Mouse (Mus musculus): Measurements from ENCODE around the gene Rnf224. TPM values are rescaled to one million over a fixed set of nuclear protein-coding genes. Genes with fewer than 3 reads are reported as not detected.

Gene Rnf224
- polyA plus RNA-seq, 3 experiments from 2014 or later: not detected

GRCm38 (mm10) chr2:25255284-25255779, 18.7 kb upstream of the Rnf224 start, which contains the start of gene Tmem203:
Gene Tmem203 (plus strand): TSS chr2:25255439.
- ATAC-seq: peak; percentile 87

DNA sequence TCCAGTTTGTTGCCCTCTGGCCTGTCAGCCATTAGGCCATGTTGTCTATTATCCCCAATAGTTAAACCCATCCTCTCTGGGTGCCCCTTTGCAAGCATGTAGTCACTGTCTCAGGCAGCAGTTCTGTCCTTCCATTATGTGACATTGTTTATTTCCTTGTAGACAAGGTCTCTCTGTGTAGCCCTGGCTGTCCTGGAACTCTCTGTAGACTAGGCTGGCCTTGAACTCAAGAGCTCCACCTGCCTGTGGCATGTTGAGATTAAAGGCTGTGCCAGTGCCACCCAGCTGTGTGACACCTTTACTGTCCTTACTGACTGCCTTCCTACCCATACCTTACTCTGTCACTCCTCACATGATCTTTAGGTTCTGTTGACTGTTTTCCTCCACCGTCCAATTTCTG, 15.7 kb upstream of the Rnf224 start:
- ATAC-seq: no peak

- ATAC-seq: no peak
Measured at GRCm38 (mm10) chr2:25246183-25247072, 9.8 kb upstream of the Rnf224 start, which contains the start of gene AL732309.1. Gene AL732309.1 (minus strand): TSS chr2:25246863.

DNA sequence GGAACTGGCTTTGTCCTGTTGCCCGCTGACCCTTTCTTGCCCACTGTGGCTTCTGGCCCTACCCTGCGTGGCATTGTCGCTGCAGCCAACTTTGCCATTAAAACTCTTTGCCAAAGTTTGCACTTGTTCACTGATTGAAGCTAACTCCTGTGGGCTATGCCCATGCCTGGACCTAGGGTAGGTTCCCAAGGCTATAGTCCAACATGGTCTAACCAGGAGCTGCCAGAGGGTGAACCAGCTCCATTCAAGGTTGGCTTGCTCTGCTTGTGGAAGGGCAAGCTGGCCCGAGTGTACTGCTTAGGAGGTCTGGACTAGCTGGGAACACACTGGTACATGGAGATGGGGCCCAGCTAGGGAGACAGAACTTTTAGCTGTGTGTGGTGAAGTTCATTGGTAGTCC, 7.6 kb upstream of the Rnf224 start:
- ATAC-seq: no peak

GRCm38 (mm10) chr2:25243342-25243741, 6.8 kb upstream of the Rnf224 start:
- no peak for ATAC-seq

DNA sequence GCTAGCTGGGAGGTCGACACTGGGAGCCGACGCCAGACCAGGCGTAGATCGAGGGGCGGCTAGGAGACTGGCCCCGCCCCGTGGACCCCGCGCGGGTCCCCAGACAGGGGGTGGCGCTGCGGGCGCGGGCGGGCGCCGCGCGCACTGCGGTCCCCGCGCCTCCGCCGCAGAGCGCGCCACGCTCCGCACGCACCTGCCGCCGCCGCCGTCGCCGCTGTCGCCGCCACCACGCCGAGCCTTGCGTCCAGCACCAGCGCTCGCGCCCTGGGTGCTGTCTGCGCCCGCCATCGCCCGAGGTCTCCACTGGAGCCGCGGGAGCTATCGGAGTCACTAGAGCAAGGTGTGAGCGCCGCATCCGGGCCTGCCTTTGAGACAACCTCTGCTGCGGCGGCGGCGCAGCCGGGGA, 5.5 kb upstream of the Rnf224 start, which contains the start of the genes Rnf208 and Cysrt1:
Gene Rnf208 (plus strand): TSS at position 155 of the 406 bp plus-strand sequence.
Gene Cysrt1 (minus strand): TSS at position 352 of the 406 bp plus-strand sequence.
- peak; percentile 60 for ATAC-seq

DNA sequence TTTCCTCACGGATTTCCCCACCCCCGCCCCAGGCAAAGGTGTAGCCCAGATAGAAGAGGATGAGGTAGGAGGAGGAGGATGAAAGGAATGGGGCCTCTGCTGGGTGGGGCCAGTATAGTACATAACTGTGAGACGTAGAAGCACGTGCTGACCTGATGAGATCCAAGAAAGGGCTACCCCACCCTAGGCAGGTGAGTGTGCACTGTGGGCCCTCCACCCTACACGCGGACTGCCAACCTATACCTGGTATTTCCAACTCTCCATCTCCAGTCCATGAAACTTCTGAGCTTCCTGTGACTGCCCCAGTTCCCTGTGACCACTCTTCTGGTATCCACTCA, 4.8 kb upstream of the Rnf224 start:
- ATAC-seq: peak; percentile 22

GRCm38 (mm10) chr2:25240723-25241437, 4.3 kb upstream of the Rnf224 start:
- peak; percentile 61 for ATAC-seq

- ATAC-seq: no peak
Measured at GRCm38 (mm10) chr2:25240310-25240709, 3.7 kb upstream of the Rnf224 start.

- ATAC-seq: no peak
Measured at GRCm38 (mm10) chr2:25239766-25240165, 3.2 kb upstream of the Rnf224 start.

DNA sequence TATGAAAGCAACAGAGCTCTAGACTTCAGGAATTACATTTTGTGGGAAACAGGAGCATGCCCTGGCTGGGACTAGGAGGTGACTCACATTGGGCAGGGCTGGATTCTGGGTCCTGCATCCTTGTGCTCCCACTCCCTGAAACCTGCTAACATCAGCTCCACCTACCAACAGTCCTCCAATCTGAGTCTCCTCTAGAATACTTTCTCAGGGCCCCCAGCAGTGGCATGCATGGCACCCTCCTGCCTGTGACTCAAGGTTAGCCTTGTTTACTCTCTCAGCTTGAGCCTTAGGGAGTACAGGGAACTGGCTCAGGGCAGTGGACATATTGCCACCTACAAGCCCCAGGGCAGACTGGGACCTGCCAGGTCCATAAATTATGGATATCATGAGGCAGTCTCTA, 1.5 kb upstream of the Rnf224 start:
- no peak for ATAC-seq

DNA sequence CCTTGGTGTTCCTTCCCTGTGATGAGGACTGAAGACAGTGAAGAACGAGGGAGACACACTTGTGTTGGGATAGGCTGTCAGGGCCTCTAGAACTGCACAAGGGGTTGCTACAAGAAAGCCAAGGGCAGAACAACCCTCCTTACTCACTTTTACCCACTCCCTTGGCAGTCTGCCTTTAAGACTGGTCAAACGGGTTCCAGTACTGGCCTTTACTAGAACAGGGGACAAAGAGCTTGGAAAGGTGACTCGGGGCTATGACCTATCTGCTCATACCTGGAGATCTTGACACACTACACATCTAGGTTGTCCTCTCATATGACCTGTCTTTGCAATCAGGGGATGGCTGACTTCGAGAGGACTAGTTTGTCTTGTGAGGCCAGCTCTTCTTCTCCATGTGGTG, 935 bp upstream of the Rnf224 start:
- no peak for ATAC-seq

DNA sequence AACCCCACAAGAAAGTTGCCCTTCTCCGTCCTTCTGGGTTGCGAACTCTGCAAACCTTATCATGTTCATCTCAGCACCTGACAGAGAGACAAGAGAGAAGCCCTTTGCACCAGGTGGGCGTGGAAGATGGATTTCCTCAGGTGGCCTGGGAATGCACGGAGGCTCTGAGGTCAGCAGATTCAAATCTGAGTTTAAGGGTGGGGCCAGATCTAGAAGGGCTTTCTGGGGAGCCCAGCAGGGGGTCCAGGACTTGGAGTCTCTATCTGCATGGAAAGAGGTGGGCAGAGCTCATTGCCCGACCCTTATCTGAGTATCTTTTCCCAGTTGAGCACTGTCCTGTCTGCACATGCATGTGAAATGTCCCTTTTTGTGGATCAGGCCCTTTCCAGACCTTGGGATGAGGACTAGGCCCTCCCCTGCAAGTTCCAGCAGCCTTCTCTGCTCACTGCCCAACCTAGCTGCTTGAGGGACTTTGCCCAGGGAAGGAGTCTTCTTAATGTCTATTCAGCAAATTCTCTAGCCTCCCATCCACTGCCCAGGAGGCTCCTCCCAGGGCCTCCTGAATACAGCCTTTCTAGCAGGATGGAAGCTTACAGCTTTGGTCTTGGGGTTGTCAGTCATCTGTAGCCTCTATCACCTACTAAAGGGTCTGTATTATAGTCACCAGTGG, 1.9 kb downstream of the Rnf224 start:
- ATAC-seq: no peak

GRCm38 (mm10) chr2:25234050-25234449, 2.5 kb downstream of the Rnf224 start, which contains the start of gene Slc34a3:
Gene Slc34a3 (minus strand): TSS chr2:25234364.
- ATAC-seq: no peak

DNA sequence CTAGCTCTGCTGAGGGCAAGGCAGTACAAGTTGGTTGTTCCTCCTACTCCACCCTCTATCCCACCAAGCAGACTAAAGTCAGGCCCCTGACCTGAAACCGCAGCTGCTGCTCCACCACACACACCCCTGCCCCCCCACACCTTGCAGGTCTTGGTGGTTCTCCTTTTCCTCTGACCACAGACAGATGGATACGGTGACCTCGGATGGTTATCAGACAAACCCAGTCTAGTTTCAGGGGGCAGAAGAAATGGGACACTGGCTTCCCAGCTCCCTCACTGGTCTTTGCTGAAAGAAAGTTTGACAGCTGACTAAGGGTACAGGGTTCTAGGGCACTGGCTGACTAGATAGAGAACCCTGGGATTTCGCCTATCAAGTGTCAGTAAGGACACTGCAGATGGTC, 3.2 kb downstream of the Rnf224 start:
- ATAC-seq: no peak

- ATAC-seq: no peak
Measured at GRCm38 (mm10) chr2:25231038-25231437, 5.5 kb downstream of the Rnf224 start.

GRCm38 (mm10) chr2:25230581-25230980, 6.0 kb downstream of the Rnf224 start:
- ATAC-seq: no peak

DNA sequence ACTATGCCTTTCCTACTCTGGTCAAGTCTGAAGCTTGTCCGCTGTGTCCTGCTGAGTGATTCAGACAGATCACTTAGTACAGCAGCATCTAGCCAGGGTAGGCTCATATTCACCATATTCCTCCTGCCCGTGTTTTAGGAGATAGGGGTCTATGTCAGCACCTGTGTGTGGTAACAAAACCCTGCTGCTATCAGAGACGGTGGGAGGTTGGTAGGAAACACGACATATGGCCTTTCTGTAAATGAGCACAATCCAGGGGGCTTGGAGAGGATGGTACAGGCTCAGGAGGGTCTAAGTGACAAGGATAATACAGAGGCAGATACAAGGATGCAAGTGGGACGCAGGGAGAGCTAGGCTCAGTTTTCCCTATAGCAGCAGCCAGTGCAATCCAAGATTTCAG, 7.0 kb downstream of the Rnf224 start:
- ATAC-seq: no peak

GRCm38 (mm10) chr2:25228995-25229530, 7.5 kb downstream of the Rnf224 start:
- ATAC-seq: no peak

- ATAC-seq: peak; percentile 48
Measured at GRCm38 (mm10) chr2:25228431-25228889, 8.1 kb downstream of the Rnf224 start.

GRCm38 (mm10) chr2:25227406-25227805, 9.2 kb downstream of the Rnf224 start:
- no peak for ATAC-seq

GRCm38 (mm10) chr2:25226864-25227263, 9.7 kb downstream of the Rnf224 start:
- ATAC-seq: no peak

Data from inflammation-experienced regulatory T-cells, adult 6 months (primary cell).